Mouse (Mus musculus) neutrophil, adult 5-6 weeks (primary cell): ENCODE results near the gene Pcsk6. TPM values are rescaled to one million over a fixed set of nuclear protein-coding genes. Genes with fewer than 3 reads are reported as not detected.

ENCODE experiments used
- ATAC-seq: fragments of 151-379, 151-347 bp; 2 replicates; pipeline ENCODE4 v1.8.0; 2017; ENCODE audit warnings: mild to moderate bottlenecking, moderate TSS enrichment; ENCODE audit not compliant: insufficient number of reproducible peaks, poor library complexity, low FRiP score, severe bottlenecking; ENCODE audit errors: extremely low read depth
- total RNA-seq: library from RNA; stranded (forward); fragments of 200-1000 nt; gene quantifications from 2 replicates; pipeline ENCODE4 v1.2.3, GENCODE M21; 2017

Pcsk6 gene
- total RNA-seq, 1 experiment from 2014 or later = not detected

DNA sequence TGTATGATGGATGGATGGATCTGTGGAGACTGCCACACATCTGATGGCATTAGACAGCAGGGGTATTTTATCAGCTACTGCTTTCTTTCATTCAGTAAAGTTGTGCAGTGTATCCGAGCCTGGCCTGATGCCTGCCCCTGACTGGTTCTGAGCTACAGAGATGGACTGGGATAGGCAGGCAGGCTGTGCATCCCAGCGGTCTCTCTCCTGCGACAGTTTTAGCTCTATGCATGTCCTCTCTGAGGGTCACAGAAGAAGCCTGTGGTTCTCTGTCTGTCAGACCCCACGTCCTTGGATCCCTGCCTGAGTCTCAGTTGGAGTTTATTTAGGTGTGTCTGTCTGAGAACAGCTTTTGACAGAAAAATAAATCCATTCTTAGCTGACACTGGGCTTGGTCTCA lies 16.7 kb downstream of the Pcsk6 start:
- no peak for ATAC-seq

DNA sequence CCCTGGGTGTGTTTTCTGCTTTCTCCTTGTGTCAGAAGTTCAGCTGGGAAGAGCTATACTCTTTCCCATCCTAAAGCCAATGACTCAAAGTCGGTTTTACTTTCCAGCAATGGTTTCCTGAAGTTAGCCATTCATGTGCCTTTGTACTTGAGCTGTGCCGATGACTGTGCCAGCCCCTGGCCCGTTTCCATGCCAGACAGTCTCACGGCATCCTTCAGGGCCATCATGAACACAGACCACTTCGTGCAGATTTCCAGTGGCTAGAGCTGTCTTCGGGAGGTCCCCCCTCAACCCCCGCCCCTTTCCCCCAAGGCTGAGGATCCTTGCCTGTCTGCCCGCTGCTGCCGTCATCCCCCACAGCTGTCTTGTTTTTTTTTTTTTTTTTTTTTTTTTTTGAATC lies 17.8 kb downstream of the Pcsk6 start:
- no peak for ATAC-seq

DNA sequence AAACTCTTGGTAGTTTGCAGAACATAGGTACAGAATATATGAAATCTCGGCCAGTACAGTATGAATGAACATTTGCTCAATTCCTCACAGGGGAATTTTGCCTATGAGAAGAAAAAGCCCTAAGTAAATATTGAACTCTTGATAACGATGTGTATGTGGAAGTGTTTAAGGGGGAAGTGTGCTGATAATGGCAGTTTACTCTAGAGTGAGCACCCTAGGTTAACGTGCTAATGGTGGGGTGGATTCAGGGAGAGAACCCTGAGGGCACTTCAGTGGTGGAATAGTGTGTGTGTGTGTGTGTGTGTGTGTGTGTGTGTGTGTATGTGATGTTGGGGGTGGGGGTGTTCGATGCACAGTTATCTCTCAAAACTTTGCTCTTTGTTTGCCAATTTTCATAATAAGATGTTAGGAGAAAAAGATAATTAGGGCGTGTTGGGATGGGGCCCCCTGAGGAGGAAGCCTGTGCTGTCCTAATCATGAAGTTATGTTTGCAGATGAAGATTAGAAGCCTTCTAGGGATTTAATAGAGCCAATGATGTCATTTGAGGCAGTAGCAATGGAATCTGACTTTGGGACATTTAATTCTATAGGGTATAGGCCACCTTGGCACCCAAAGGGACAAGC lies 19.2 kb downstream of the Pcsk6 start:
- ATAC-seq = no peak

DNA sequence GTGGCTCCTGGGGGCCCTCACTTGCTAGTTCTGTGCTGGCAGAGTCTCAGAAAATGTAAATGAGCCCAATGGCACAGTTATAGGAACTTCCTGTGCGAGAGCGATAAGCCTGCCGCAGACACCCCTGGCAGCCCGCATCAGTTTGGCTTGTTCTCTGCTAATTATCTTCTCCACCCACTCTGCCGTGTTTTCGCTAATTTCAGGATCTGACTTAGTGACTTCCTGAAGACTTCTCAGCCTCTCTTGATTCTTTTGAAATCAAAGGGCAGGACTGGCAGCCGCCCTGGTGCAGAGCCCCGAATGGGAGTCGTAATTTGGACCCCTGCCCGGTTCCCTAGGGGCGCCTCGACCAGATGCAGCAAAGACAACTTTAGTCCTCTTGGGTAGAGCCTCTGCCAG lies 19.8 kb downstream of the Pcsk6 start:
- no peak for ATAC-seq

DNA sequence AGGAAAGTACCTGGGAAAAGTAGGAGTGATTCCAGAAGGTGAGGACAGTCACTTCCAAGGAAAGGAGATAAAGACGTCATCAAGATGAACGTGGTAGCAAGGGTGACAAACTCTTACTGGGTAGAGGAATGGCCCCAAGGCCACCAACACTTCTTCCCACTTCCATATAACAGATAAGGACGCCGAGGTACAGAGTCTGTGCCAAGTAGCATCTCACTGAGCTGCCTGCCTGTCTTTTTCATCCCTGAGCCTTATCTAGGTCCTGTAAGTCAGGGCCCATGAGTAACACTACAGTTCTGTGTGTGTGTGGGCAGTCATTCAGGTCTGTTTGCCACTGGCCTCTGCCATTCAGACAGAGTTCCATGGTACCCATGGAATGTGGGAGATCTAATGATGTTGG lies 23.4 kb downstream of the Pcsk6 start:
- no peak for ATAC-seq

DNA sequence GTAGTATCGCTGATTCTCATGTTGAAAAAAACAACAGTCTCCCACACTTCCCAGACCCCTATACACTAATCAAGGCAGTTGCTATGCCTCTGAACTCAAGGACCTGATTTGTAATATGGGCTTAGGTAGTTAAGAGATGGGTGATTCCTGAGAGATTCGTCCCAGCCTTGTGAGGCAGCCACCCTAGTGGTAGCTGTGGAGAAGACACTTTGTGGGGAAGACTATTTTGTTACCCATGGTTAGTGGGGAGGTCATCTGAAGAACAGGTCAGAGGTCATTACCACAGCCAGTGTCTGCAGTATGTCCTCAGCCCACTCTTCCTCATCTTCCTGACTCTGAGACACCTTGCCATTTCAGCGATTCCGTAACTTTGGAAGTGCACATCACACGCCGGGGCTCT lies 24.3 kb downstream of the Pcsk6 start:
- no peak for ATAC-seq

DNA sequence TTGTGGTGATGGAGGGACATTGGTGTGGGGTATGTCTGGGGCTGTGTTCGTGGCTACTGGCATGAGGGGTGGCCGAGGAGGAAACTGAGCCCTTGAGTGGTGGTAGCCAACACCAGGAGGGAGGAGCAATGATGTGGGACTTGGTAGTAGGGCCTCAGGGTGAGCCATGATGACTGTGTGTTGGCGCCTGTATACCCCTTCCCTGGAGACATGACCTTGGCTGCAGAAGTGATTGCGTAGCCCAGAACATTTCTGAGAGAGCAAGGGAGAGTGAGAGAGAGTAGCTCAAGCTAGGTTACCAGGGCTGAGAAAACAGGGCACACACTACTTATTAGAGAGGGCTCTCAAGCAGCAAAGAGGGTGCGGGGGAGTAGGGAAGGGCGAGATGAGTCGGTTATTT lies 30.3 kb downstream of the Pcsk6 start:
- ATAC-seq = no peak

DNA sequence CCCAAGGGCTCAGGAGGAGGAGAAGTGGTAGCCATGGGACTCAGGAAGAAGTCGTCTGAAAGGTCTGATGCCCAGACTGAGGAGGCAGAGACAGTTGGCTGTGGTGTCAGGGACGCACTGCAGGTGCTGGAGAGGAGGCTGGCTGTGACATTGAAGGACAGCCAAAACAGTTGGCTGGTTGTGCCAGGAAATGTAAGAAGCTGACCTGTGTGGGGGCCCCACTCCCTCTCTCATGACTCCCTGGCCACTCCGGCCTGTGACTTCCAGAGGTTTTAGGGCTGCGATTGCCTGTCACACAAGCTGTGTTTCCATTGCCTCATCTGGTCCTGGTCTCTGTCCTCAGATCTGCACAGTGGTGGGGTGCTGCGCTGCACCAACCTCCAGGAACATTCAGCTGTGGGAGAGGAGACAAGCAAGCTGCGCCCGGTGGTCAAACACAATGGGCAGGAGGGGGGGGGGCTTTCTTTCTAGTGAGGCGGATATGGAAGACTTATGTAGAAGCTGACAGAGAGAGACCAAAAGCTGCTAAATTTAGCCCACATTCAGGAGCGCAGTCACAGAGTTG lies 30.8 kb downstream of the Pcsk6 start:
- no peak for ATAC-seq

DNA sequence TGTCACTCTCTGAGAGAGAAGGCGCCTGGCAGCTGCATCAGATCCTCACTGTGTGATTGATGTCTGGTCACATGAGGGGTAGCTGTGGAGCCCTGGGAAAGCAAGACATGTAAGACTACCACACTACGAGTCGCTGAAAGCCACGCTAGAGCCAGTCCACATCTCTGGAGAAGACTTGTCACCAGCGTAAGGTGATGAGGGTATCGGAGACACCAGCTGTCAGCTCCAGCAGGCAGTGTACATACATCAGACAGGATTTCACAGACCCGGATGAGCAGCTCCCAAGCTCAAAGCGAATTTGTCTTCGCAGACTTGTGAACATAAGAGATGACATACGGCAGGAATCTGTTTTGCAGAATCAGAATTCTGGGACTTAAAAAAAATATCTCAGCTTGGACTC lies 32.0 kb downstream of the Pcsk6 start:
- ATAC-seq = no peak

DNA sequence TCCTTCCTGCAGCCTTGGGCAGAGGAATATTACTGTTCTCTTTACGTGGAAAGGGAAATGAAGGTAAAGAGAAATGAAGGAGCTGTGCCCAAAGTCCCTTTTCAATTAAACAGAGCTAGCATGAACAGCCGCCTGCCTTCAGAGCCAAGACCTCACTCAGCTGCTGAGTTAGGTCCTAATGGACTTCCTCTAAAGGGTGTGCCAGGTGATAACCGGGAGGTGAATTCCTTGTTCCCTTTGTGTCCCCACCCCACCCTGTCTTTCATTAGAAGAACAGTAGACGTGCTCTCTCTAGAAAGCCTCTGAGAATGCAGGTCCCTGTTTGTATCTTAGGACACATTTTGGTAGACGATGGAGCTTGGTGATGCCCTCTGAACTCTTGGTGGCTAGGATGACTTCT lies 33.7 kb downstream of the Pcsk6 start:
- ATAC-seq = no peak

DNA sequence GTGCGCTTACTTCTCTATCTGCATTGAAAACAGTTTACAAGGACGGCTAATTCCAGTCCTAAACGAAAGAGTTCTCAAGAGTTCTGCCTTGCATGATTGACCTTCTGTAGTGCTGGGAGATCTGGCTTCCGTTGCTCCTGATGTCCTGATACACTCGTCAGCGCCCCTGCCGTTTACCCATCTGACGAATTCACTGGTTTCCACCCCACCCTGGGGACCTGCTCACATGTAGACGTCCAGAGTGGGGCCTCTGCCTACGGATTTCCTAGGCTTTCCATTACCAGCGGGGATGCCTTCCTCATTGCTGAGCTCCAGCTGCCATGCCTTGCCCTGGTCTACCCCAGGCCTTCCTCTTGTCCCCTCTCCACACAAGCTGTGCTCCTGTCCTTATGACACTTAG lies 39.7 kb downstream of the Pcsk6 start:
- ATAC-seq = no peak

DNA sequence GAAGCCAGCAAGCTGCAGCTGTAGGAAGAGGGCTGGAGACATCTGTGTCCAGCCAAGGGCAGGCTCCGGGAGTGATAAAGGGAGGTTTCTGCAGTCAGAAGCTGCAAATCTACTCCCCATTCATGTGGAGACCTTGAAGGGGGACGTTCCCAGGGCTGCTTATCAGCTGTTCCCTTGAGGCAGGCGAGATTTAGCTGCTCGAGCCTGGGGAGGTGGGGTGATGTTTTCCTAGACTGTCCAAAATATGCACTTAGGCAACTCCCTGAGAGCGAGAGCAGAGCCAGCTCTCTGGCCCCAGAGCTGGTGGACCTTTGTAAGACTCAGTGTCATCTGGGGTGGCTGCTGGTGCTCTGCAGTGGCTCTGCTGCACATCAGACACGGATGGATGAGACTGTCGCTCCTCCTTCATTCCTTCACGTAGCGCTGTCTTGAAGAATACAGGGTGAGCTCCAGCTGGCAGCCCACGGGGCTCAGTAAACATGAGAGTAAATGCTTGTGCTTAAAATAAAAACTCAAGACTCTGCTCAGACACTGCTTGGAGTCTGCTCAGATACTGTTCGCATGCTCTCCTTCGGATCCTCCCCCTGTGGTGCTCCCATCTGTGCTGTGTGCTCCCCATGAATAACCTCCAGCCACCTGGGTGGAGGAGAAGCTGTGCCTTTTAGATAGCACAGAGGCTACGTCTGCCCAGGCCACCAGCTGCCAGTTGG lies 41.1 kb downstream of the Pcsk6 start:
- ATAC-seq = no peak

DNA sequence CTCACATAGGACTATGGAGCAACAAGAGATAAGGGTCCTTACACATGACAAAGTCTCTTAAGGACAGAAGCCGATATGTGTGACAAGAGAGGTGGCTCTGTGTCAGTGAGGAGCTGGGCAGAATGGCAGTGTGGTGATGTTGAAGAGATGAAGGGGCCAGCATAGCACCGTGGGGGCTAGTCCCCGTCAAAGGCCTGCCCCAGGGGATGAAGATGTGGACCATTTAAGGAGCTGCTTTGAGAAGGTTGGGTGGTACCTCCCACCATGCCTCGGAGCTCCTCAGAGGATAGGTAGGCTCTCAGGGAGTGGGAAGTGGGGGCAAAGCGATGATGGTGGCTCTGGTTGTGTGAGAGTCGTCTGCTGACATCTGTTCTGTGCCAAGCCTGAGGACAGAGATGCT lies 41.9 kb downstream of the Pcsk6 start:
- ATAC-seq = no peak

DNA sequence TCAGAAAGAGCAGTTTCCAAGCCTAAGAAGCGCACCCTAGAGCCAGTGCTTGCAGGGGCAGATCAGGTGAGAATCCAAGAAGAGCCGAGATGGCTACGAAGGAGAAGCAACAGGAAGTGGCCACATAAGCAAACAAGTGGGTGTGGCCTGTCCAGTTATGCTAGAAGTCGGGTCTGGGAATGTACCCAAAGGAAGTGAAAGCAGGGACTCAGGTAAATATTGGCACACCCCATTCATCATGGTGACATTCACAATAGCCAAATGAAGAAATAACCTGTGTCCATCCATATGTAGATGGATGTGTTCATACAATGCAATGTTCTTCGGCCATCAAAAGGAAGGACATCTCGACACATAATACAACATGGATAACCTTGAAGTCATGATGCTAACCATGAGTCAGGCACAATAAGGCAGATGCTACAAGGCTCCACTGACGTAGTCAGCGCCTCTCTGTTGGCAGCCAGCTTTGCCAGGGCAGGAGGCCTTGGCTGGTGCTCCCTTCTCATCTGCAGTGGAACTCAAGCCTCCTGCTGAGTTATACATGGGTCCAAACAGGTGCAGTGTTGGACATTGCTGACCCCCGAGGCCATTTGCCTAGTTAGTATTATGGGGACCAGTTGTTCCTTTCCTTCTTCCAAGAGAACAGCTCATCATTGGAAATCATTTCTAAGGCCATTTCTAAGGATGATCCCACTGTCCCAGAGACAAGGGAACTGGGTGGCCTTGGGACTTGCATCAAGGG lies 45.2 kb downstream of the Pcsk6 start:
- no peak for ATAC-seq

DNA sequence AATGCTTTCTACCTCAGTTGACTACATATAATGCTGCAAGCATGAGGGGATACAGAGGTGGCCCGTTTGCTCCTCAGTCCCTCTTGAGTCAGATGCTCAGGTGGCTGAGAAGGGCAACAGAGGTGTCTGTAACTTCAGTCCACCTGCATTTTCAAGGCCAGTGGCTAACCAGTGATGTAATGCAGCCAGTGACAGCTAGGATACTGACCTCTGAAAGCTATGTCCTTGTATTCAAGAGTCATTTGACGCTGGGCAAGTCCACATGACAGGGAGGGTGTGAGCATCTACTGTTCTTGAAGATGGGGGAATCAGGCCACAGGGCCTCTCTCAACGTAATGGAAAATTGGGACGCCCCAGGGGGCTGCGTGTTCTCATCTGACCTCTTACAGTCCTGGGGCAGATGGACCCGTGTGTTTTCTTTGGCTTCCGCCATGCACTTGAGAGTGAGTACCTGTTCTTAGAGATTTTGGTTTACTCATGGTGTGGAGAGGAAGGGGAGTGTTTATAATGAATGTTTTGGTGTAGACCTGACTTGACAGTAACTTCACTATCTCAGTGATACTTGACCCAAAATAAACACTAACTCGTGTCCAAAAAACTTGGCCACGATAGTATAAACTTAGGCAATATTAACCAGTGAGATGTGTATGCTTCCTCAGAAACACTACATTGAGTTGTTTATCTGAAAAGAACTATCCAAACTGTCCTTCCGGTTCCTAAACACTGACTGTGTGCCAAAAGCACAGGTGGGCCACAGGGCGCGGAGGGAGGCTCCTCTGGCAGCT lies 48.0 kb downstream of the Pcsk6 start:
- ATAC-seq = no peak

DNA sequence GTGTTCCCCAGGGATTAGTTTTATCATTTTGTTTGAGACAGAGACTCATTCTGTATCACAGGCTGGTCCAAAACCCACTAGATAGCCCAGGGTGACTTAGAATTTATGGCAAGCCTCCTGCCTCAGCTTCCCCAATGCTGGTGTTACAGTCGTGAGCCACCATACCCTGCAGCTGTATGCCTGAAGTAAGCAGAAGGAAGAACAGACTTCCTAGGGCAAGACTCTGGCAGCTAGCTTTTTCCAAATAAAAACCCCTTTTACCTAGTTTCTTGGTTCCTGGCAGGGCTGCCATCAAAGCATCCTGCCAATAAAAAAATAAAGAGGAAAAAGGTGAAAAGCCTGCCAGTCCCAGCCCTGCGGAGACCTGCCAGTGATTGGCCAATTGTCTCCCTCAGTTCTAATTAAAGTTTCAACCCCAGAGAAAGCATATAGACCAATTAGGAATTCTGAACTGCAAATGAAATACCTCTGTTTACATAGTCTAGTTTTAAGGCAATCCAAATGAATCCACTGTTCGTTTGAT lies 51.6 kb downstream of the Pcsk6 start:
- ATAC-seq = no peak

DNA sequence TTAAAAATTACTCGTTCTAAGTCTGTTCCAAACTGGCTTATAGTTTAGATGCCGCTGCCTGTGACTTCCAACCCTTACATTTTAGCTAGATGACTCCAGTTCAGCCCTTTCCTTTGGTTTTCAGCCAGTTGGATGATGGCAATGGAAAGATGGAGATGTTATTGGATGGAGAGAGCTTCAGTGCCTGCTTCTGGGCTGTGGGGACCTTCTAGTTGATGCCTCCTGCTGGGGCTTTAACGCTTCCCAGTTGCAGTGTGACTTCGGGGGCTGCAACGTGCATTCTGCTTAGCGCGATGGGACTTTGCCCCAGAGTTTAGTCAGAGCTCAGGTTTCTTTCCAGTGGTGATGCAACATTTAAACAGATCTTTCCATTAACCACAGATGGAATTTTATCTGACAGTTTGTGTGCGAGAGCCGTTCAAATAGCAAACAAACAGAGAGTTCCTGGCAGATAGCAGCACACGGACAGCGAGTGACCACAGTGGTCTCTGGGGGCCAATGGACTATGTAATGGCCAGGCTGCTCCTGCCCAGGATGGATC lies 53.3 kb downstream of the Pcsk6 start:
- ATAC-seq = no peak

DNA sequence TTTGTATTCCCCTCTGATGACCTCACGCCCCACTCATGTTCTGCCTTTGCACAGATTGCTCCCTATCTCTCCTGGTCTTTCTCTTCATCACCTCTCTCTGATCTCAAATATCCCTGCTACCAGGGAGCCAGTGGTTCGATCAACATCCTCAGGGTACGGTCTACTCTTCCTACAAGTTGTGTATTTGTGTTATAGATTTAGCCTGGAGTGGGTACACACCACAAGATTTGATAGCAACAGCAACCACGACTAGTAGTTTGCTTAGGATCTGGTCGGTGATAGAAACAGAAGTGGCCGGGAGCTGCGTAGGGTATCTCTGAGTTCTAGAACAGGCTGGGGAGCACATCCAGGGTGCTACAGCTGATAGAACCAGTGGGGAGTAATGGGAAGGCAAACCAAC lies 54.3 kb downstream of the Pcsk6 start:
- no peak for ATAC-seq

DNA sequence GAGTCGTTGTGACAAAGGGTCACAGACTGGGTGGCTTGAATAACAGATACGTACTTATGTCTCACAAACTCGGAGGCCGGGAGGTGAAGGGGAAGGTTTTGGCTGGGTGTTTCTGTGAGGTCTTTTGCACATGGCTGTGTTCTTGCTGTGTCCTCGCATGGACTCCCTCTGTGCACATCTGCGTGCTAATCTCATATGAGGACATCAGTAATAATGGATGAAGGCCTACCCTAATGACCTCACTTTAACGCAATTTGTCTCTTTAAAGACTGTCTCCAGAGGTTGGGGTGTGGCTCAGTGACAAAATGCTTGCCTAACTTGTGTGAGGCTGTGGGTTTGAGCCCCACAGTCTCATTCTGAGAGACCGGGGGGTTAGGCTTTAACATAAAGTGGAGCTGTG lies 55.0 kb downstream of the Pcsk6 start:
- ATAC-seq = no peak
